Mouse (Mus musculus): ENCODE measurements around the gene 2900092C05Rik. TPM values are rescaled to one million over a fixed set of nuclear protein-coding genes. Genes with fewer than 3 reads are reported as not detected.

Gene 2900092C05Rik
- not detected in 2 replicates for polyA plus RNA-seq (2012; rRNA removed; ENCODE audit: low replicate concordance)

GRCm38 (mm10) chr7:12512217-12512616 lies at the start of gene 2900092C05Rik:
TSS of gene 2900092C05Rik (plus strand) at chr7:12512517.

GRCm38 (mm10) chr7:12478158-12479008 lies 33.9 kb upstream of the 2900092C05Rik start, which contains the start of gene Zfp606:
TSS of gene Zfp606 (plus strand) at chr7:12478293.

Other genes with a start within 250 kb of the 2900092C05Rik start
- gene Vmn1r81, start 244.2 kb upstream of the 2900092C05Rik start, polyA plus RNA-seq (2012; rRNA removed; ENCODE audit: low replicate concordance): not detected in 2 replicates
- gene Vmn1r82, start 212.1 kb upstream of the 2900092C05Rik start, polyA plus RNA-seq (2012; rRNA removed; ENCODE audit: low replicate concordance): not detected in 2 replicates
- not detected in 2 replicates for gene Vmn1r83, start 183.0 kb upstream of the 2900092C05Rik start, polyA plus RNA-seq (2012; rRNA removed; ENCODE audit: low replicate concordance)
- gene Vmn1r84, start 143.2 kb upstream of the 2900092C05Rik start, polyA plus RNA-seq (2012; rRNA removed; ENCODE audit: low replicate concordance): not detected in 2 replicates
- 0.20 and 0.95 TPM in 2 replicates for gene Zfp551, start 89.8 kb upstream of the 2900092C05Rik start, polyA plus RNA-seq (2012; rRNA removed; ENCODE audit: low replicate concordance)
- gene Zfp606, start 34.2 kb upstream of the 2900092C05Rik start, polyA plus RNA-seq (2012; rRNA removed; ENCODE audit: low replicate concordance): 2.8 and 3.6 TPM in 2 replicates
- gene Vmn2r53, start 96.3 kb downstream of the 2900092C05Rik start, polyA plus RNA-seq (2012; rRNA removed; ENCODE audit: low replicate concordance): not detected in 2 replicates
- gene Vmn2r54, start 127.8 kb downstream of the 2900092C05Rik start, polyA plus RNA-seq (2012; rRNA removed; ENCODE audit: low replicate concordance): not detected in 2 replicates
- gene Vmn2r55, start 172.5 kb downstream of the 2900092C05Rik start, polyA plus RNA-seq (2012; rRNA removed; ENCODE audit: low replicate concordance): not detected in 2 replicates
- not detected in 2 replicates for gene Vmn2r56, start 222.5 kb downstream of the 2900092C05Rik start, polyA plus RNA-seq (2012; rRNA removed; ENCODE audit: low replicate concordance)

Data from mammary gland, adult 2 months (tissue).